Mouse (Mus musculus): ENCODE measurements at regions not wholly inside any gene's neighbourhood (a gene's known extent, or its start where the extent isn't known, plus 50 kb on each side); places are given as distances from the start of the nearest gene placed in this dataset.

GRCm38 (mm10) chr10:96502090-96502728 lies 114.6 kb upstream of the Btg1 start:
- no peak for TF ChIP-seq CTCF (IDR thresholded peaks at IDR 0.05 in 2 of 3, conservative IDR thresholded peaks at IDR 0.05 in 1 of 3; ENCODE audit: control insufficient read depth in 1 of 3, insufficient read depth in 1 of 3, low read depth in 2 of 3, low read length in 3 of 3, poor library complexity in 1 of 3, severe bottlenecking in 1 of 3)
- no peak for TF ChIP-seq CHD1 (IDR thresholded peaks at IDR 0.05; ENCODE audit: low read depth, low read length)
- no peak for TF ChIP-seq POLR2AphosphoS5 (IDR thresholded peaks at IDR 0.05; ENCODE audit: borderline replicate concordance, low read depth, low read length)
- no peak for TF ChIP-seq MAX (IDR thresholded peaks at IDR 0.05; ENCODE audit: low read length)
- no peak for TF ChIP-seq SIN3A (IDR thresholded peaks at IDR 0.05; ENCODE audit: low read length)
